Mouse (Mus musculus) cortical plate, adult 2 months (tissue): Measurements from ENCODE around the gene Yif1b. TPM values are rescaled to one million over a fixed set of nuclear protein-coding genes. Genes with fewer than 3 reads are reported as not detected.
A peak's percentile ranks its signal among the peaks of the same experiment; 100 is the strongest.
"Not testable (repeated sequence)": the region's sequence is repeated elsewhere in the genome, so short reads cannot be mapped to it uniquely, and the experiment has no call there.

Experiments used
- H3K27ac ChIP-seq: fragments of 200-500 bp; 2 replicates; pipeline ENCODE4 v1.5.1; 2012; ENCODE audit warnings: low read length, control low read depth, inconsistent platforms; ENCODE audit not compliant: insufficient read depth
- H3K4me1 ChIP-seq: fragments of 200-500 bp; 2 replicates; pipeline ENCODE4 v1.6.1; 2011; ENCODE audit warnings: low read length; ENCODE audit not compliant: control insufficient read depth, insufficient read depth
- H3K4me3 ChIP-seq: fragments of 200-500 bp; 2 replicates; pipeline ENCODE4 v1.5.1; 2011; ENCODE audit warnings: mild to moderate bottlenecking, low read length, control low read depth; ENCODE audit not compliant: insufficient read depth
- CTCF ChIP-seq: fragments of 200-500 bp; IDR thresholded peaks from 2 replicates; pipeline ENCODE4 v1.5.1; 2011; ENCODE audit warnings: mild to moderate bottlenecking, control low read depth, low read length; ENCODE audit not compliant: insufficient read depth; ENCODE audit errors: extremely low read depth
- POLR2A ChIP-seq: fragments of 200-500 bp; IDR thresholded peaks from 2 replicates; pipeline ENCODE4 v1.6.1; 2011; ENCODE audit warnings: mild to moderate bottlenecking, low read length, control low read depth; ENCODE audit not compliant: insufficient read depth; ENCODE audit errors: extremely low read depth
- polyA plus RNA-seq: library from polyadenylated mRNA; depleted of rRNA; stranded (reverse); fragments of >200 nt; gene quantifications from 2 replicates; pipeline ENCODE4 v1.2.3, GENCODE M21; 2012

The Yif1b gene
- polyA plus RNA-seq, 1 experiment = 71.7 TPM

DNA sequence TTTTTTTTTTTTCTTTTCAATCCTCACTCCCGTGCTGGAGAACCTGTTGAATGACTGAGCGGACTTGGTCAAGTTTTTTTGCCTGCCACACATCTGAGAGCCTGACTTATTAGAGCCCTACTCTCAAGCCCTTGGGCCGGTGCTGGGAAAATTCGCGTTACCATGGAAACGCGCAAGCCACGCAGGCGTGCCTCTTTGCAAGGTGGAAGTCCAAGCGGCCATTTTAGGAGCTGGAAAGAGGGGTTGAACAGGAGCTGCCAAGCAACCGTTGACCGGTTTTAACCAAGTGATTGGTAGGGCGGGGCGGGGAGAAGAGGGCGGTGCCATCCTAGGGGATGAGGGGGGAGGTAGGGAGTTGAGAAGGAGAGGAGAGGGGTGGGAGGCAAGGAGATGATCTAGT is 23.3 kb upstream of the Yif1b start:
- H3K4me1 ChIP-seq = no peaks in the 10 kb centered on the region
- TF ChIP-seq POLR2A = no peak
- no peak for TF ChIP-seq CTCF
- H3K27ac ChIP-seq = no peak overlapping the region
- H3K4me3 ChIP-seq = no peak overlapping the region

DNA sequence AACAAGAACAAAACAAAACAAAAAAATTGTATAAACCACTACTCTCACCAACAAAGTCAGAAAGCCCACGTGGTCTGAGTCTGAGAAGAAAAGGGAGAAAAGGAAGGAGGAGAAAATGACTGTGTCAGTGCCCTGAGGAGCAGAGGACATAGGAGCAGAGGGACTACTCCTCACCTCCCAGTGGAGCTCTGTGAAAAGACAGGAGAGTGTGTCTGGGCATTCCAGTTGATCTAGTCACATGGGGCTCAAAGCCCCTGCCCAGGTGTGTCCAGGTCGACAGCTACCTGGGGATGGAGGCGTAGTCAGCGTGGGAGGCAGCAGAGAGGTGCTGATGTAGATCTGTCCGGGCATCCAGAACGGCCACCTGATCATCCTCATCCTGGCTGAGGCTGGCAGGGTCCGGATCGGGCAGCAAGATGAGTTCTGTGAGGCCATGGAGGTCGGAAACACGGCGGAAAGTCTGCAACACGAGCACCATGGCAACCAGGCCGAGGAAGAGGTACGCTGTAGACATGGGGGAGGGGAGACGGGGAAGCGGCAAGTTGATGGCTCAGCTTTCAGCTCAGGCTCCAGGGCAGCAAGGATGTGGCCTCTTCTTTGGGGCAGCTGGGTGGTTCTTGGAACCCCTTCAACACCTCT is 13.3 kb upstream of the Yif1b start:
- TF ChIP-seq POLR2A (no peak), CTCF (no peak)
- no peak overlapping the region for H3K27ac ChIP-seq
- H3K4me1 ChIP-seq = no peaks in the 10 kb centered on the region
- peak overlapping the region; percentile 7 for H3K4me3 ChIP-seq

DNA sequence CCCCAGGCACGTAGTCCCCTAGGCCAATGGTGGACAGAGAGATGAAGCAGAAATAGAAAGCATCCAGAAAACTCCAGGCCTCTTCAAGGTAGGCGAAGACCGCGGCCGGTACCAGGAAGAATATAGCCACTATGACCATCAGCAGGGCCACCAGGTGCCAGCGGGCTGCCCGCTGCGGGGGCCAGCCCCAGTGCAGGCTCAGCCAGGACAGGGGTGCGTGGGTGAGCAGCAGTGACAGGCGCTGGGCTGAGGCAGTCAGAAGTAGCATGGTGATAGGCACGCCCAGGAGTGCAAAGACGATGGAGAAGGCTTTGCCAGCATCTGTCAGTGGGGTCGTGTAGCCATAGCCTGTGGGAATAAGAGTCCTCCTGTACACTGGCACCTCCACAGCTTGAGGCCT is 12.6 kb upstream of the Yif1b start:
- Histone ChIP-seq H3K27ac (no peak overlapping the region), H3K4me3 (peak overlapping the region; percentile 9; the same call in 1 of the 2 replicates), H3K4me1 (no peaks in the 10 kb centered on the region)
- TF ChIP-seq CTCF = no peak
- no peak for TF ChIP-seq POLR2A

DNA sequence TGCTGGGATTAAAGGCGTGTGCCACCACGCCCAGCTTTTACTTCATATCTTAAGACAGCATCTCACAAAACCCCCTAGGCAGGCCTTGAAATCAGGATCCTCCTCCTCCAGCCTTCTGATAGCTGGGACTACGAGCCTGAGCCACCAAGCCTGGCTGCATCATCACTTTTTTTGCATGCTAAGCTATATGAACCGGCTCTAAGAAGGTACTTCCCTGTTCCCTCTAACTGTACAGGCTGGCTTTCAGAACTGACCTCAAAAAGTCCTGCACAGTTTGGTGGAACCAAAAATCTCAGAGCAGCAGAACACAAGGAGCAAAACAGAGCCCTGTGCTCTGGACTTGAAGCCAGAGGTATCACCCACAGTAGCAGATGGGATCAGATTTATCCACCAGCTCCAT is 9.9 kb upstream of the Yif1b start:
- peak overlapping the region; percentile 43; the same call in 1 of the 2 replicates for H3K27ac ChIP-seq
- TF ChIP-seq CTCF (no peak), POLR2A (no peak)
- no peak overlapping the region for H3K4me3 ChIP-seq

DNA sequence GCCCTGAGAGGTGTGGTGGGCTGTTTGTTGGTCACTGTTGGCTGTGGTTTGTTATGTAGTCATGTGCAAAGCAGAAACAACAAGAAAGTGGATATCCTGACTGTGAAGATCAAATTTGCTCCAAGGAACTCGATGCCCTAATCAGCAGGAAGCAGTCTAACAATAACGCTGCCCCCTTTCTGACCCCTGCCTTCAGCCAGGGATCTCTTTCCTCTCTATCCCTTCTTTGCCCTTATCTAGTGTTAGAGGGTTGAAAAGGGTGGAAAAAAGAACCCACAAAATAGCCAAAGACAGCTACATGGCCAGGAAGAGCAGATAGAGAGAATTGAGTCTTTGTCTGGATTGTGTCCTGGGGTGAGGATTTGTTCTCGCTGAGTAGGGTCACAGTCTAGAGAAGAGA is 7.6 kb upstream of the Yif1b start:
- Histone ChIP-seq H3K27ac (no peak overlapping the region), H3K4me3 (no peak overlapping the region), H3K4me1 (no peaks in the 10 kb centered on the region)
- TF ChIP-seq CTCF (no peak), POLR2A (no peak)

More for the DNA sequence above, 9.9 kb upstream of the Yif1b start:
- no peaks in the 10 kb centered on the region for H3K4me1 ChIP-seq

DNA sequence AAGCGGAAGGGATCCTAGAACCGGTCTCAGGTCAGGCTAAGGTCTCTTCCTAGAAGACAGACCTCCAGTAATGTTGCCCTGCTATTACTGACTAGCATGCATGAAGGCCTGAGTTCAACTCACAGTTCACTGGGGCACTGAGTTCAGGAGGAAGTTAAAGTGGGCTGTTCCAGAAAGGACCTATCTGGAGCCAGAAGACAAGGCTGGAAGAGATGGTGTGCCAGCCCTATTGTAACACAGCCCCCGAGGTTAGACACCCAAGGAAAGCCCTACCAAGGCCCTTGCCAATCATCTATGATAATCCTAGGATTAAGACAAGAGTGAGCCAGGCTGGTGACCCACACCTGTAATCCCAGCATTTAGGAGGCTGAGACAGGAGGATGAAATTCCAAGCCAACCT is 6.6 kb upstream of the Yif1b start:
- Histone ChIP-seq H3K4me1 (no peaks in the 10 kb centered on the region), H3K4me3 (peak overlapping the region; percentile 40), H3K27ac (no peak overlapping the region)
- TF ChIP-seq CTCF (no peak), POLR2A (no peak)

DNA sequence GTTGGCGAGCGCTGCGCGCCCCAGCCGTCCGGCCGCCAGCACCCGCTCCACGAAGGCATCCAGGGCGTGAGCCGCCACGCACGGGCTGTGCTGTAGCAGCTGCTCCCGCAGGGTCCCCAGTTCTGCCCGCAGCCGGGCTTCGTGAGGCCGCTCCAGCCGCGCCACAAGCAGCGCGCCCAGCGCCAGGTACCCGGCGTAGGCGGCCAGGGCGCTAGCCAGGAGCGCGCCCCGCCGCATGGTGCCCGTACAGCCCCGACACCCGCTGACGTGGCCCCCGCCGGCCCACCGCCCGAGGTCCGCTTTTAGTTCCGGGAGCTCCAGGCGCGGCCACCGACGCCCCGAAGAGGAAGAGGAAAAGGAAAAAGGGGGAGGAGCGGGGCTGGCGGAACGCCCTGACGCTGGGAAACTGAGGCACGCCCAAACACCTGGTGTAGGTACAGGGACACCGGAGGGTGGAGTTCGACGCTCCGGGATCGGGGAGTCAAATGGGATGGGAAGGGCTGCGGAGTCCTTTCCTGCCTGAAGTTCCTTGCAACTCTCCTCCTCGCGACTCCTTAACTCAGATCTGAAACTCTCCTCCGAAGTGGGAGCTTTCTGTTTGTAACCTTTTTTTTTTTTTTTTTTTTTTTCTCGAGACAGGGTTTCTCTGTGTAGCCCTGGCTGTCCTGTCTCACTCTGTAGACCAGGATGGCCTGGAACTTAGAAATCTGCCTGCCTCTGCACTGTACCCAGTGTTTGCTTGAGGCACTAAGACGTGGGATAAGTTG is 5.7 kb upstream of the Yif1b start, which contains the start of gene Kcnk6:
Kcnk6 (minus strand) TSS at position 269 of the 767 bp plus-strand sequence.
- Histone ChIP-seq H3K4me3 (peak within 1 kb of the TSS; percentile 40), H3K4me1 (no peaks in the 10 kb centered on the region), H3K27ac (peak within 1 kb of the TSS; percentile 43; the same call in 1 of the 2 replicates)
- no peak for TF ChIP-seq CTCF
- no peak for TF ChIP-seq POLR2A

DNA sequence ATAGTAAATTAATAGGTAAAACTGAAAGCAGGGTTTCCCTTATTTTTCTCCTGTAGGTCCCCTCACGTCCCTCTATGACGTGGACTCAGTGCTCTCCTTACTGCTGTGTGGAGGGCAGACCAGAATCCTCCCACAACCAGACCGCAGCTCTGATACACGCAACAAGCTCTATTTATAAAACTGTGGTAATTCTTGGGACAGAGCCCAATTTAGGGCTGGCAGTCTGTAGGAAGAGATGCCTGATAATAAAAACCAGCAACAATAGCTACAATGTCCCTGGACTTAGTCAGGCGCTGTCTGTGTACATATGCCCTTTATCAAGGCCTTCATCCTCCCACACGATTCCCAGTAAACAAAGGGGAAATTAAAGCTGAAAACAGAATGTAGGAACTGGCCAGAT is 4.4 kb upstream of the Yif1b start:
- TF ChIP-seq CTCF = no peak
- no peak for TF ChIP-seq POLR2A
- H3K4me1 ChIP-seq = no peaks in the 10 kb centered on the region
- no peak overlapping the region for H3K4me3 ChIP-seq
- no peak overlapping the region for H3K27ac ChIP-seq

DNA sequence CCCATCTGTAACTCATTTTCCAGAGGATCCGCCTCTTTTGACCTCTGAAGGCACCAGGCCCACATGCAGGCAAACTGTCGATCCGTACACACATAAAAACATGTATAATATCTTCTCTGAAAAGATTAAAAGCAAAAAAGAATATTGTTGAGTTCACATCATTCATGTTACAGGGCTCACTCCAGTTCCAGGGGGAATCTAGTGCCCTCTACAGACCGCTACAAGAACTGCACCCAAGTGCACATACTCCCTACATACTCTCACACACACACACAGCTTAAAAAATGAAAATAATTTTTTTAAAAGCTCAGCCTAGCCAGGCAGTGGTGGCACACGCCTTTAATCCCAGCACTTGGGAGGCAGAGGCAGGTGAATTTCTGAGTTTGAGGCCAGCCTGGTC is 3.5 kb upstream of the Yif1b start:
- Histone ChIP-seq H3K4me3 (no peak overlapping the region), H3K27ac (no peak overlapping the region), H3K4me1 (no peaks in the 10 kb centered on the region)
- no peak for TF ChIP-seq POLR2A
- TF ChIP-seq CTCF = 0 out of 2 replicates have a peak, but pooled peaks have one; percentile 16

DNA sequence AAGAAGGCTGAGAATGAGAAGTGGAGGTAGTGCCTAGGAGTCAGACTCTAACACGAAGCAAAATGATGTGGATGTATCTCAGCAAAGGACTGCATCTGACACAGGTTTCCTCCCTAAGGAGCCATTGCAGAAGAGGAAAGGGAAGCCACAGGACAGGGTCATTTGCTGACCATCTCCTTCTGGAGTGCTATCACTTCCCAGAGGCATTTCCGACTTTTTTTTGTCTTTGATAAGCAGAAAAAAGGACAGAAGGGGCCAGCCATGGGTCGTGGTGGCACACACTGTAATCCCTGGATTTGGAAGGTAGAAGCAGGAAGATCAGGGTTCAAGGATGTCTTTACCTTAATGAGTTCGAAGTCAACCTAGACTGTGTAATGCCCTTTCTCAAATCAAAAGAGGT is 1.5 kb upstream of the Yif1b start:
- no peaks in the 10 kb centered on the region for H3K4me1 ChIP-seq
- H3K4me3 ChIP-seq = no peak overlapping the region
- no peak overlapping the region for H3K27ac ChIP-seq
- TF ChIP-seq POLR2A (no peak), CTCF (no peak)

DNA sequence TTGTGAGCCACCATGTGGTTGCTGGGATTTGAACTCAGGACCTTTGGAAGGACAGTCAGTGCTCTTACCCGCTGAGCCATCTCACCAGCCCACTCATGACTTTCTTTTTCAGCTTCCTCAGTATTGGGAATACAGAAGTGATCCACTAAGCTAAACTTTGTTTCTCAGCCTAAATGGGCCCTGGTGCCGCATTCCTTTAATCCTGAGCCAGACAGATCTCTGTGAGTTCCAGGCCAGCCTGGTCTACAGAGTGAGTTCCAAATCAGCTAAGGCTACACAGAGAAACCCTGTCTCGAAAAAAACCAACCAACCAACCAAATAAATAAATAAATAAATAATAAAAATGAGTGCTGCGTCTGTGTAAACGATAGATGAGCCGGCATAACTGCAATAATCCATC is 533 bp upstream of the Yif1b start:
- not testable (repeated sequence) for H3K27ac ChIP-seq, H3K4me1 ChIP-seq
- H3K4me3 ChIP-seq = peak overlapping the region; percentile 51
